Mouse (Mus musculus) kidney, embryonic 16.5 days (tissue): ENCODE measurements at regions not wholly inside any gene's neighbourhood (a gene's known extent, or its start where the extent isn't known, plus 50 kb on each side); places are given as distances from the start of the nearest gene placed in this dataset.

Source experiments
- ATAC-seq: fragments of 200-750 bp; cut with Nextera tagmentation; 2 replicates; pipeline ENCODE4 v1.8.0; 2017; ENCODE audit warnings: moderate TSS enrichment; ENCODE audit not compliant: low FRiP score, low TSS enrichment
- H3K27ac ChIP-seq: fragments of 300-500 bp; sonication (generic); 2 replicates; pipeline ENCODE4 v1.5.1; 2014; ENCODE audit warnings: low read length
- H3K27me3 ChIP-seq: fragments of 300-500 bp; sonication (generic); 2 replicates; pipeline ENCODE4 v1.6.1; 2014; ENCODE audit warnings: low read length, control low read depth, mixed read lengths; ENCODE audit not compliant: insufficient read depth
- H3K36me3 ChIP-seq: fragments of 300-500 bp; sonication (generic); 2 replicates; pipeline ENCODE4 v1.6.1; 2014; ENCODE audit warnings: low read length, control low read depth, mixed read lengths; ENCODE audit not compliant: insufficient read depth
- H3K4me1 ChIP-seq: fragments of 300-500 bp; sonication (generic); 2 replicates; pipeline ENCODE4 v1.6.1; 2014; ENCODE audit warnings: low read length, control low read depth, mixed read lengths; ENCODE audit not compliant: insufficient read depth
- H3K4me2 ChIP-seq: fragments of 300-500 bp; sonication (generic); replicated peaks from 2 replicates; pipeline ENCODE4 v1.6.1; 2014; ENCODE audit warnings: low read depth, low read length
- H3K4me3 ChIP-seq: fragments of 300-500 bp; sonication (generic); 2 replicates; pipeline ENCODE4 v1.5.1; 2014; ENCODE audit warnings: mild to moderate bottlenecking, low read length
- H3K9ac ChIP-seq: fragments of 300-500 bp; sonication (generic); replicated peaks from 2 replicates; pipeline ENCODE4 v1.6.1; 2014; ENCODE audit warnings: low read length
- H3K9me3 ChIP-seq: fragments of 300-500 bp; sonication (generic); 2 replicates; pipeline ENCODE4 v1.6.1; 2016; ENCODE audit warnings: low read length, control low read depth
- WGBS: fragments of 180-500 bp; shearing (Covaris S2); extraction: QIAGEN DNeasy Blood & Tissue Kit; methylation state at CpG from one replicate; pipeline ENCODE4 v1.1.7; 2014; 5-methylcytosine and 5-hydroxymethylcytosine counted together

GRCm38 (mm10) chr5:46657065-46657464 lies 799.6 kb upstream of the Lcorl start:
- Histone ChIP-seq H3K9me3 (no peaks in the 10 kb centered on the region), H3K4me1 (no peaks in the 10 kb centered on the region), H3K4me3 (no peak overlapping the region), H3K27me3 (no peaks in the 10 kb centered on the region), H3K9ac (no peak overlapping the region), H3K4me2 (no peak overlapping the region), H3K36me3 (no peaks in the 10 kb centered on the region), H3K27ac (no peak overlapping the region)
- ATAC-seq = no peak

- Histone ChIP-seq H3K4me2 (no peak overlapping the region), H3K9me3 (no peaks in the 10 kb centered on the region), H3K9ac (no peak overlapping the region), H3K27ac (no peak overlapping the region), H3K4me3 (no peak overlapping the region), H3K4me1 (no peaks in the 10 kb centered on the region), H3K27me3 (no peaks in the 10 kb centered on the region), H3K36me3 (no peaks in the 10 kb centered on the region)
- ATAC-seq = no peak
- 90% methylated on average over 1 of the region's 1 CpGs for whole genome bisulfite sequencing
Observed at GRCm38 (mm10) chr5:46654189-46654588, 796.8 kb upstream of the Lcorl start.

DNA sequence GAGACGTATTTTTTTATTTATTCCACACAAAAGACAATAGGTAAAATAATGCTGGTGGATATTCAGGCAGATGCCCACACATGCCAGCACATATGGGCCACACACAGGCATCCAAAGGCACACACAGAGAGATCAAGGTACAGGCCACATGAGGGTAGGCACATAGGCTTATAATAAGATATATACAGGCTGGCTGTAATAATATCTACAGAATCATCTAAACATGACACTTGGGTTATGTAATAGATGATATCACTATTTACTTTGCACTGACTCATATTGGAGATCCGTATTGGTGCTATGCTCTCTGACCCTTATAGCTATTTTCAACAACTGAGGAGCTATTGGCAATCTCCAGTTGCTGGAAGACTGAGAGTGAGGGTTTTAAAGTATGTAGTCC lies 785.6 kb upstream of the Lcorl start:
- WGBS = 81% methylated on average over 2 of the region's 2 CpGs
- Histone ChIP-seq H3K27ac (no peak overlapping the region), H3K27me3 (no peaks in the 10 kb centered on the region), H3K4me2 (no peak overlapping the region), H3K9ac (no peak overlapping the region), H3K4me1 (no peaks in the 10 kb centered on the region), H3K4me3 (no peak overlapping the region), H3K36me3 (no peaks in the 10 kb centered on the region), H3K9me3 (no peaks in the 10 kb centered on the region)
- no peak for ATAC-seq

DNA sequence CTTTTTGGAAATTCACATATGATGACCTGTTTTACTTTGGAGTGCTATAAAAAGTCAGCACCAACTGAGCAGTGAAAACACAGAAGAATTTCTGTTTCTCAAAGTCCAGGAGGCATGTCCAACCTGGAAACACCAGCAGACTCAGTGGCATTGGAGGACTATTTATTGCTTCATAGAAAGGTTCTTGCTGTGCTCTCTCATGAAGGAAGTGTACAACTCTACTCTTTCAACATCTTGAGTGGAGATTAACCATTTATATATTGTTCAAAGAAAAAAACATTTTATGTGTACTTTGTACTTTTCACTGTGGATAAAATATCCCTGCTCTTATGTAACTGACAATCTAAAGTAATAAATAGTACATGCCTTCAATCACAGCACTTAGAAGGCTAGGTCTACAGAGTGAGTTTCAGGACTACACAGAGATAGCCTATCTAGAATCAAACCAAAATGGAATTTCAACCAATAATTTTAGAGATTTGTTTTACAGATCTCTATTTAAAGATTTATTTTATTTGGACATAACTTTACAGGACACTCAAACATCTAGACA lies 777.8 kb upstream of the Lcorl start:
- no peaks in the 10 kb centered on the region for H3K9me3 ChIP-seq
- H3K4me2 ChIP-seq = no peak overlapping the region
- no peak overlapping the region for H3K4me3 ChIP-seq
- H3K27ac ChIP-seq = no peak overlapping the region
- H3K36me3 ChIP-seq = no peaks in the 10 kb centered on the region
- H3K4me1 ChIP-seq = no peaks in the 10 kb centered on the region
- ATAC-seq = no peak
- no peak overlapping the region for H3K9ac ChIP-seq
- no peaks in the 10 kb centered on the region for H3K27me3 ChIP-seq
